ENCODE assay signal across 19 mouse cellular contexts in the genomic region with DNA sequence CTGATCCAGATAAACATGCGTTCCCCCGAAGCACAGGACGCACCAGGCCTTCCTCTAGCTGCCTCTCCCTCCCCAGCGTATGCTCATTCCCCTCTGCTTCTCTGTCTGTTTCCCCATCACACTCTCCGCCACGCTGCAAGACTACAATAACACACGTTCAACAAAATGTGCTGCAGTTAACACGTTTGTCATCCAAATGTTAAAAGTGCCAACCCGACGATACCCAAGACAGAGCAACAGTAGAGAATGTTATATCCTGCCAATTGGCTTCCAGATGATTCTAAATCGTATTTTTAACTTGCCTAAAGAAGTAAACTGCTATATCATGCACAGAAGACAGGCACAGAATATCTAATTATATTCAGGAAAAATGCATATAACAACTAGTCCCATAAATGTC.
DNase-seq lines count a peak whose midpoint lies in the region; ATAC-seq and TF ChIP-seq lines count a peak whose summit lies in the region.
"Had no signal": no experiment of that assay in that cellular context is flagged by ENCODE, and none has a peak within 500 bp of the region (broad histone marks: within the 10 kb centered on the region; RNA-seq: fewer than 3 reads in every experiment).

No protein-coding gene starts in this region.

- H3K4me3 ChIP-seq in gastrocnemius, adult 2 months, result no peak overlapping the region
- no peak overlapping the region for H3K4me3 ChIP-seq in forebrain, postnatal 0 days (ENCODE audit: low read depth, low read length)
- H3K4me3 ChIP-seq in liver, embryonic 12.5 days, result no peak overlapping the region
- H3K4me3 ChIP-seq: erythroblast, embryonic 14.5 days; heart, embryonic 12.5 days; midbrain, embryonic 12.5 days; stomach, embryonic 15.5 days had no signal

- intact Hi-C loops in gastrocnemius, adult 2 months (cut with DNase I), result no loop called here

- peak; percentile 90 for ATAC-seq in forebrain, postnatal 0 days
- ATAC-seq in liver, embryonic 12.5 days, result no peak
- ATAC-seq: intestine, embryonic 16.5 days; liver, postnatal 0 days had no signal

- no peaks in the 10 kb centered on the region for H3K27me3 ChIP-seq in forebrain, postnatal 0 days (ENCODE audit: insufficient read depth, low read length)
- H3K27me3 ChIP-seq in liver, embryonic 12.5 days (replicated peaks), result no peaks in the 10 kb centered on the region
- H3K27me3 ChIP-seq: heart, embryonic 12.5 days; midbrain, embryonic 12.5 days; stomach, embryonic 15.5 days had no signal

- peak overlapping the region; percentile 46 for H3K27ac ChIP-seq in gastrocnemius, adult 2 months
- H3K27ac ChIP-seq in forebrain, postnatal 0 days (ENCODE audit: low read depth, low read length), result no peak overlapping the region
- H3K27ac ChIP-seq in liver, embryonic 12.5 days, result no peak overlapping the region
- H3K27ac ChIP-seq: hindbrain, embryonic 14.5 days; midbrain, embryonic 12.5 days; stomach, embryonic 15.5 days had no signal

- H3K4me2 ChIP-seq in forebrain, postnatal 0 days (ENCODE audit: low read depth), result no peak overlapping the region
- H3K4me2 ChIP-seq in liver, embryonic 12.5 days, result no peak overlapping the region
- H3K4me2 ChIP-seq: heart, embryonic 12.5 days; hindbrain, embryonic 14.5 days; midbrain, embryonic 12.5 days; stomach, embryonic 15.5 days had no signal

- no peaks in the 10 kb centered on the region for H3K9me3 ChIP-seq in forebrain, postnatal 0 days (ENCODE audit: low read length)
- no peaks in the 10 kb centered on the region for H3K9me3 ChIP-seq in liver, embryonic 12.5 days (replicated peaks)
- H3K9me3 ChIP-seq: midbrain, embryonic 12.5 days; stomach, embryonic 15.5 days had no signal

- 60% methylated on average over 11 of the region's 11 CpGs for WGBS in forebrain, postnatal 0 days
- WGBS in liver, embryonic 12.5 days (ENCODE audit: insufficient replicate concordance), result 83% methylated on average over 11 of the region's 11 CpGs

- DNase-seq in gastrocnemius, adult 2 months, result no peak
- DNase-seq in gastrocnemius, adult 18-20 months (ENCODE audit: low spot score), result no peak
- peak; percentile 35 for DNase-seq in right cerebral cortex, adult 18-20 months
- no peak for DNase-seq in right cerebral cortex, postnatal 36 days (ENCODE audit: low spot score in 2 of 2)
- peak; percentile 73 for DNase-seq in forebrain, postnatal 0 days
- no peak for DNase-seq in ovary, adult 18-20 months (ENCODE audit: low spot score)
- DNase-seq: cerebellum, adult 9-10 months; heart, postnatal 14 days; liver; liver, postnatal 0 days; lung, postnatal 10 days; thymus, adult 2 months had no signal

- H3K36me3 ChIP-seq in forebrain, postnatal 0 days (ENCODE audit: insufficient read depth), result no peaks in the 10 kb centered on the region
- H3K36me3 ChIP-seq in liver, embryonic 12.5 days, result peaks cover 16% of the 10 kb centered on the region
- H3K36me3 ChIP-seq: midbrain, embryonic 12.5 days had no signal

- H3K9ac ChIP-seq in forebrain, postnatal 0 days, result no peak overlapping the region
- H3K9ac ChIP-seq in liver, embryonic 12.5 days, result no peak overlapping the region
- H3K9ac ChIP-seq: heart, embryonic 12.5 days; hindbrain, embryonic 14.5 days; liver, postnatal 0 days; midbrain, embryonic 12.5 days; stomach, embryonic 15.5 days had no signal

- H3K4me1 ChIP-seq in forebrain, postnatal 0 days (ENCODE audit: insufficient read depth), result no peaks in the 10 kb centered on the region
- H3K4me1 ChIP-seq in liver, embryonic 12.5 days, result no peaks in the 10 kb centered on the region
- H3K4me1 ChIP-seq: midbrain, embryonic 12.5 days; stomach, embryonic 15.5 days had no signal

- TF ChIP-seq CTCF in gastrocnemius, adult 2 months (IDR thresholded peaks at IDR 0.05), result no peak
- no peak for TF ChIP-seq CTCF in forebrain, postnatal 0 days (IDR thresholded peaks at IDR 0.05; ENCODE audit: low read depth)

Comparison
In these comparisons a context has a peak if more than half of its experiments do, and no peak if none do; other contexts are left out.
1. DNase-seq: peak in right cerebral cortex, adult 18-20 months (single experiment) and forebrain, postnatal 0 days (single experiment); none in gastrocnemius, adult 2 months (single experiment), gastrocnemius, adult 18-20 months (single experiment), right cerebral cortex, postnatal 36 days (0 of 2) and ovary, adult 18-20 months (single experiment).